Mouse (Mus musculus) intestine, embryonic 14.5 days (tissue): Measurements from ENCODE around the gene Naa40. TPM values are rescaled to one million over a fixed set of nuclear protein-coding genes. Genes with fewer than 3 reads are reported as not detected.

Experiments
- ATAC-seq: fragments of 200-750 bp; cut with Nextera tagmentation; replicated peaks from 2 replicates; pipeline ENCODE4 v1.8.0; 2017; ENCODE audit warnings: low read depth, moderate number of reproducible peaks, moderate TSS enrichment, moderate library complexity; ENCODE audit not compliant: low FRiP score, low TSS enrichment
- DNase-seq: peaks from one replicate; pipeline ENCODE4 v3.0.0-alpha.2; 2018; ENCODE audit warnings: low spot score
- H3K27ac ChIP-seq: fragments of 300-500 bp; sonication (generic); 2 replicates; pipeline ENCODE4 v1.5.1; 2014; ENCODE audit warnings: low read depth, mild to moderate bottlenecking, control low read depth
- H3K27me3 ChIP-seq: fragments of 300-500 bp; sonication (generic); replicated peaks from 2 replicates; pipeline ENCODE4 v1.6.1; 2014; ENCODE audit warnings: low read length, control low read depth; ENCODE audit not compliant: control insufficient read depth, insufficient read depth
- H3K36me3 ChIP-seq: fragments of 300-500 bp; sonication (generic); 2 replicates; pipeline ENCODE4 v1.6.1; 2014; ENCODE audit warnings: low read length, control low read depth; ENCODE audit not compliant: control insufficient read depth, insufficient read depth
- H3K4me1 ChIP-seq: fragments of 300-500 bp; sonication (generic); replicated peaks from 2 replicates; pipeline ENCODE4 v1.6.1; 2014; ENCODE audit warnings: low read length, control low read depth, mixed read lengths; ENCODE audit not compliant: control insufficient read depth, insufficient read depth
- H3K4me2 ChIP-seq: fragments of 300-500 bp; sonication (generic); 2 replicates; pipeline ENCODE4 v1.6.1; 2014; ENCODE audit warnings: low read length
- H3K4me3 ChIP-seq: fragments of 300-500 bp; sonication (generic); 2 replicates; pipeline ENCODE4 v1.5.1; 2014; ENCODE audit warnings: low read depth, low read length, control low read depth, mixed read lengths
- H3K9ac ChIP-seq: fragments of 300-500 bp; sonication (generic); 2 replicates; pipeline ENCODE4 v1.6.1; 2014; ENCODE audit warnings: mild to moderate bottlenecking, low read length
- H3K9me3 ChIP-seq: fragments of 300-500 bp; sonication (generic); 2 replicates; pipeline ENCODE4 v1.6.1; 2016; ENCODE audit warnings: low read length, control low read depth; ENCODE audit not compliant: control insufficient read depth
- WGBS: fragments of 180-500 bp; shearing (Covaris S2); extraction: QIAGEN DNeasy Blood & Tissue Kit; methylation state at CpG from one replicate; pipeline ENCODE4 v1.1.7; 2014; 5-methylcytosine and 5-hydroxymethylcytosine counted together
- polyA plus RNA-seq: library from polyadenylated mRNA; unstranded; fragments of >200 nt; fragmentation: Nextera tagmentation; extraction: Ambion mirVana; gene quantifications from 2 replicates; pipeline ENCODE4 v1.2.1, GENCODE M21; 2014

The Naa40 gene
- polyA plus RNA-seq = 67.4 and 73.0 TPM in 2 replicates

DNA sequence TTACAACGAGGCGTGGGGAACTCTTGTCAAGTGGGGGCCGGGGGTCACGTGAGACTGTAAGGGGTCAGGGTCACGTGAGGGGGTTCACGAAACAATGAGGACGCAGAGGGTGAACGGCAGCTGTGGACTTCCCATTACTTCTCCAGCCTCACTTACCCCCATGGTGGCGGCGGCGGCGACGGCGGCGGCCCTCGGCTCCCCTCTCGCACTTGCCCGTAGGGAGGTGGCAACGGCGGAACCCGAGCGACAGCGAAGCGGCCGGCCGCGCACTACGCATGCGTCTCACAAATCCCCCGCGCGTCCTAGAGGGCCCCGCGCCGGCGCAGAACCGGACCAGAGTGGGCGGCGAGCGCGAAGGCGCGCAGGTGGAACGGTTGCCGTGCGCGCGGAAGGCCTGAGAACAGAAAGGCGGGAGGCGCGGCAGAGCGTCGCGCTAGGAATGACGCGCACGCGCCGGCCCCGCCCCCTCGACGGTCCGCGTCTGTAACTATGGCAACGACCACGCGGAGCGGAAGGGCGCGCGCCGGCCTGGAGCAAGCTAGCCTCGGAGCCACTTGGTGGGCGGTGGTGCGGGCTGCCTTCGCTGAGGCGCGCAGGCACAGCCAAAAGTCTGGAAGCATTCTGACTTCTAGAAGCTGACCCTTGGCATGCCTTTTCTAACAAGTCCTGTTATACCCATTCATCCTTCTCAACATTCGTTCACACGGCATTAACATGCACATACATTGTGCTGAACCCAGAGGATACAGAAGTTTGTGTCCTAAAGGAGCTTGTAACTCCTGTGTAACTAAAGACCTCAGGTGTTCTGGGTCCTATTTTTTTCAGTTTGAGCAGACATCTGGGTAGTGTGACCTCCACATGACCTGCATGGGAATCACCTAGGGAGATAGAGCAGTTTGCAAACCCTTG, at the start of gene Naa40:
TSS of gene Naa40 (minus strand) at position 402 of the 909 bp plus-strand sequence.
- H3K4me3 ChIP-seq = peak within 1 kb of the TSS; percentile 74
- peaks cover 20% of the 10 kb centered on the region for H3K36me3 ChIP-seq
- peak; percentile 96 for ATAC-seq
- peak within 1 kb of the TSS; percentile 96 for H3K4me2 ChIP-seq
- under 1% methylated on average over 80 of the region's 80 CpGs for WGBS
- peak within 1 kb of the TSS; percentile 81 for H3K27ac ChIP-seq
- no peaks in the 10 kb centered on the region for H3K27me3 ChIP-seq
- H3K9ac ChIP-seq = peak within 1 kb of the TSS; percentile 77
- peaks cover 11% of the 10 kb centered on the region for H3K4me1 ChIP-seq
- peak; percentile 96 for DNase-seq
- H3K9me3 ChIP-seq = no peaks in the 10 kb centered on the region

DNA sequence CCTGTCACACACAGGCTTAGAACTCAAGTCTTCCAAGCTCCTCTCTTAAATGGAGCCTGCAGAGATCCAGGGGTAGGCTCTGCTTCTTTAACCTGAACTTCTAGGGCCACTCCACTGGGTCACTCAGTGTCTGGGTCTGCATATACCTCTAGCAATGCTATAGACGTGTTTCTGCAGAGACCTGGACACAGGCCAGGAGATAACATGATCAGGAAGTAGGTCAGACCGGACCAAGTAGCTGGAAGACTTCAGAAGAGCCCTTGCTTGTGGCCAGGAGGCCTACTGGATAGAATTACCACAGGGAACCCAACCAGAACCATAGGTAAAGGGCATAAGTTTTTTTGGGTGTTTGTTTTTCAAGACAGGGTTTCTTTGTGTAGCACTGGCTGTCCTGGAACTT, 48.8 kb upstream of the Naa40 start:
- ATAC-seq (no peak), DNase-seq (no peak)
- peaks cover 25% of the 10 kb centered on the region for H3K4me1 ChIP-seq
- H3K4me3 ChIP-seq = no peak overlapping the region
- H3K4me2 ChIP-seq = no peak overlapping the region
- H3K36me3 ChIP-seq = peaks cover 38% of the 10 kb centered on the region
- H3K27me3 ChIP-seq = no peaks in the 10 kb centered on the region
- no peak overlapping the region for H3K27ac ChIP-seq
- 49% methylated on average over 2 of the region's 2 CpGs for whole genome bisulfite sequencing
- H3K9me3 ChIP-seq = no peaks in the 10 kb centered on the region
- no peak overlapping the region for H3K9ac ChIP-seq

DNA sequence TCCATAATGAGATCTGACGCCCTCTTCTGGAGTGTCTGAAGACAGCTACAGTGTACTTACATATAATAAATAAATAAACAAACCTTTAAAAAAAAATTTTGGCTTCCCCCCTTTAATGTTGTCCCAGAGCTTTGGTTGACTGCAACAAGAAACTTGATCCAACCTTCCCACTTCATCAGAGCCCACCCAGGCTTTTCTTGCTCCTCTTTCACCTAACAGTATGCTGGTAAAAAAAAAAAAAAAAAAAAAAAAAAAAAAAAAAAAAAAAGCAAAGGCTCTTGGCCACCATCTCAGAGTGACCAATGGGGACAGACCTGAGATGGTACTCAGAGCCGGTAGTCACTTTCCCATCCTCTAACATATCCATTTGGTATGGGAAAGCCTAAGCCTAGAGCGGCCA, 47.3 kb upstream of the Naa40 start:
- no peak for ATAC-seq
- no peak for DNase-seq
- H3K4me2 ChIP-seq = no peak overlapping the region

DNA sequence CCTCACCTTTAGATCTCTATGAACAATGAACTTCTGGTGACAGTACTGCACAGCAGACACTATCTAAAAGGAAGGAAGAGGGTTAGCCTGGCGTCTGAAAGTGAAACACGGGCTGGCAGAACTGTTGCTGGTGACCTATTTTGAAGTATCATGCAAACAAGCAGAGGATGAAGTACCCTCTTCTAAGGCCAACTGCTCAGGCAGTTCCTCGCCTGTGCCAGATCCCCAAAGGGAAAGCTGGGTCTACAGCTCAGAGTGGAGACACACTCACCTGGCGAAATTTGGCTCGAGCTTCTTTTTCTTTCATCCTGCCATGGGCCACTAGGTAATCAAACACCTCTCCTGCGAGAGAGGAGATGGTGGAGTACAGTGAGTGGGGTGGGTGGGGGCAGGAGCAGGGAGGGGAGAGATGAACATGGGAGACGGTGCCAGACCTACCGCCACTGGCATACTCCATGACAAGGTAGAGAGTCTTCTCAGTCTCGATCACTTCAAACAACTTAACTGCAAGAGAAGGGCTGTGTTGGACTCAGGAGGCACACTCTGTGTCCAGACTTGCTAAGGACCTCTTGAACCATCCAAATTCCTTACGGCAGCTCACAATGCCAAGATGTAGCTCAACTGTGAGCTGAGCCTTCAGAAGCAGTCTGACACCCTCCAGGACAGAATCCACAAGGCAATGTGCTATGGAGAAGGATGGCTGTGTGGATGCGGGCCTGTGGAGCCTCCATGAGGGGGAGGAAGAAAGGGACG, 45.8 kb upstream of the Naa40 start:
- no peak overlapping the region for H3K4me2 ChIP-seq
- no peak for ATAC-seq

More for the DNA sequence above, 47.3 kb upstream of the Naa40 start:
- Histone ChIP-seq H3K36me3 (peaks cover 53% of the 10 kb centered on the region), H3K27ac (no peak overlapping the region), H3K27me3 (no peaks in the 10 kb centered on the region), H3K4me3 (no peak overlapping the region), H3K4me1 (peaks cover 10% of the 10 kb centered on the region), H3K9me3 (no peaks in the 10 kb centered on the region), H3K9ac (no peak overlapping the region)
- whole genome bisulfite sequencing = 80% methylated on average over 3 of the region's 3 CpGs

DNA sequence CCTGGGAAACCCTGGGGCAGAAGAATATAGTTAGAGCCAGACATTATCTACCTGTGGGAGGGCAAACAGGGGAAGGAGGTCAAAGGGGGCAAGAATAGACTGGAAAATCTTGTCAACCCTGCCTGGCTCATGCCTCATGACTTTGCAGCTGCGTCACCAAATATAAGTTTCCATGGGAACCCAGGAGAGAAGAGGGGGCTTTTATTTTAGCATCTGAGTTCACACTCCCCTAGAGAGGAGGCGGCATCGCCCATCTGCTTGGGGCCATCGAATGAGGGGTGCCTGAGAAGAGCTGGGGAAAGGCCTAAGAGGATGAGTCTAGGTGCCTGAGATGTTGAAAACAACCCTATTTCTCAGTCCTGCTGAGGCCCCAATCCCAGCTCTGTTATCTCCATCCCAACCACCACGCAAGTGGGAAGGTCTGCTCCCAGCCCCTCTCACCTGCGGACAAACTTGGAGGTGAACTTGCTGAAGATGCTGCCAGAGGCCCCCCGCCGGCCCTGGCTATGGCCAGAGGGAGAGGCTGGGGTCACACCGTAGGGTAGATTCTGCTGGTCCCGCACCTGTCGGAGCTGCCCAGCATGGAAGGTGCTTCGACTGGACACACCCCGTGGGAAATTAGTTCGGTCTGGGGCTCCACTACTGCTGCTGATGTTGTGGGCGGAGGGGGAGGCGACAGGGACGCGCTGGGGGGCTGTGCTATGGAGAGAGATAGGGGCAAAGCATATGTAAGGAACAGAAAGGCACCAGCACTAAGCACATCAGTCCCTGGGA, 39.8 kb upstream of the Naa40 start:
- no peak overlapping the region for H3K4me2 ChIP-seq
- H3K36me3 ChIP-seq = peaks cover 89% of the 10 kb centered on the region
- no peaks in the 10 kb centered on the region for H3K9me3 ChIP-seq
- 89% methylated on average over 18 of the region's 18 CpGs for WGBS
- DNase-seq (no peak), ATAC-seq (no peak)
- H3K4me1 ChIP-seq = peaks cover 3% of the 10 kb centered on the region; the same call in 1 of the 2 replicates
- H3K27me3 ChIP-seq = no peaks in the 10 kb centered on the region
- no peak overlapping the region for H3K4me3 ChIP-seq
- no peak overlapping the region for H3K27ac ChIP-seq
- no peak overlapping the region for H3K9ac ChIP-seq

More for the DNA sequence above, 45.8 kb upstream of the Naa40 start:
- no peak for DNase-seq
- H3K9ac ChIP-seq = no peak overlapping the region
- no peak overlapping the region for H3K4me3 ChIP-seq
- no peaks in the 10 kb centered on the region for H3K4me1 ChIP-seq
- H3K36me3 ChIP-seq = peaks cover 69% of the 10 kb centered on the region
- no peak overlapping the region for H3K27ac ChIP-seq
- H3K9me3 ChIP-seq = no peaks in the 10 kb centered on the region
- 86% methylated on average over 12 of the region's 12 CpGs for WGBS
- no peaks in the 10 kb centered on the region for H3K27me3 ChIP-seq

DNA sequence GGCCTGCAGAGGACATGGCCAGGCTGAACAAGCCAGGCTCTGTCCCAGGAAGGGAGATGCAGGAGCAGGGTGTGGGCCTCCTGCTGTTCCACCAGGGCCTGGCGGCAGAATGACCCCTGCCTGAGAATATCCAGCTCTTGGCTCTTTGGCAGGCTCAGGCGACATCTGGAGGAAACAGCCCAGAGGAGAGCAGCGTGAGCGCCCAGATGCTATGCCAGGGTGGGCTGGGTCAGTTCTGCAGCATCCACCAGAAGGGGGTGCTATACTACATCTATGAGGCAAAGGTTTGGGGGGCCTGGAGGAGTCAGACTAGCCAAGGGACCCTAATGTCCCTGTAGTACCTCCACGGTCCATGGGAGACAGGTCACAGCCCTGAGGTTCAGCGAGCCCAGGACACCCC, 38.1 kb upstream of the Naa40 start:
- Histone ChIP-seq H3K36me3 (peaks cover 87% of the 10 kb centered on the region), H3K27ac (no peak overlapping the region), H3K4me2 (no peak overlapping the region), H3K9me3 (no peaks in the 10 kb centered on the region), H3K9ac (no peak overlapping the region), H3K27me3 (no peaks in the 10 kb centered on the region), H3K4me1 (peaks cover 3% of the 10 kb centered on the region; the same call in 1 of the 2 replicates), H3K4me3 (no peak overlapping the region)
- 34% methylated on average over 6 of the region's 6 CpGs for WGBS
- peak; percentile 71 for DNase-seq
- ATAC-seq = no peak; the same call in 1 of the 2 replicates

DNA sequence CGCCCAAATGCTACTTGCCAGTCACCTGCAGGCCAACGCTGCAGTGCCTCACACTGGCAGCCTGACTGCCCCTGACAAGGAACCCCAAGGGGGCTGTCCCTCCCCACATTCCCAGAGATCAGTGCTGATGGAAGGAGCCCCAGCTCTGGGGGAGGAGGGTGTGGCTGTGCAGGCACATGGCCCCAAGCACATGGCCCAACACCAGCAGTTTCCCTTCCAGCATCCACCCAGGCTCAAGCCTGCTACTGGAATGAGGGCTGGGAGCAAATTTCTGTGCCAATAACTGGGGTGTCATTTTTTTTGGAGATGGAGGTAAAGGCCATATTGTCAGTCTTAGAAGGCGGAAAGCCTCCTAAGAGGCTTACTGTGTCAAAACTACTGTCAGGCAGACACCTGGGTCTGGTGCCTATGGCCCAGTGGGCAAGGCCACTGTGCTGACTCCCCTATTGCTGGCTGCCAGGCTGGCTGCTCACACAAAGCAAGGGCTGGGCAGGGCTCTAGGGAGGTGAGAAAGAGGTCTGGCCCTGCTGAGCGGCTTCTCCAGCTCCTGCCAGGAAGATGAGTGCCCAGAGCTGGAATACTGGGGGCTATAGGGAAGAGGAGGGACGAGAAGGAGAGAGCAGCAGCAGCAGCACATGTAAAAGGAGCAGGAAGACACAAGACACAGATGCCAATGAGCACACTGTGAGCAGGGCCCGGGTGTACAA, 37.4 kb upstream of the Naa40 start:
- Histone ChIP-seq H3K9me3 (peaks cover 2% of the 10 kb centered on the region; the same call in 1 of the 2 replicates), H3K4me3 (no peak overlapping the region), H3K9ac (no peak overlapping the region), H3K4me2 (no peak overlapping the region), H3K4me1 (peaks cover 3% of the 10 kb centered on the region; the same call in 1 of the 2 replicates), H3K27me3 (no peaks in the 10 kb centered on the region), H3K36me3 (peaks cover 87% of the 10 kb centered on the region), H3K27ac (no peak overlapping the region)
- ATAC-seq = no peak
- DNase-seq = no peak
- 82% methylated on average over 6 of the region's 6 CpGs for WGBS
